Comparison of ENCODE assay signal across 11 mouse cellular contexts in the genomic region with DNA sequence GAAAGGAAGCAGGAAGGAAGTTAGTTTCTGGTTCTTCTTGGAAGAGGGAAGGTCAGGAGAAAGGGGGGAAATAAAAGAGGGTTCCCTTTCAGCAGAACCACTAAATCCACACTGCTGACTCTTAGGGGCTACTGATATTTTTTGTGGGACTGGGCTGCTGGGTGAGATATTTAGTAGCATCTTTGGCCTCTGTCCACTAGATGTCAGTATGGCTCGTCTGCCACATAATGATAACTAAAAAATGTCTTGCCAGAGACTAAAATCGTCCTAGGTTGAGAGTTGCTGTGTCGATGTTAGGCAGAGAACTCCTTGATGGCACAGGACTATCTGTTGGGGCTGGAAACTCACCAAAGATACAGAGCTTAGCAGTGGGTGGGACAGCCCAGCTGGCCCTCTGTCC. TPM values are rescaled to one million over a fixed set of nuclear protein-coding genes. Genes with fewer than 3 reads are reported as not detected.
DNase-seq lines count a peak whose midpoint lies in the region; ATAC-seq and TF ChIP-seq lines count a peak whose summit lies in the region.
"Had no signal": no experiment of that assay in that cellular context is flagged by ENCODE, and none has a peak within 500 bp of the region (broad histone marks: within the 10 kb centered on the region; RNA-seq: fewer than 3 reads in every experiment).

No protein-coding gene starts in this region.

- no peak for ATAC-seq in intestine, postnatal 0 days
- ATAC-seq in intestine, embryonic 15.5 days = no peak
- no peak for ATAC-seq in kidney, embryonic 15.5 days (replicated peaks; ENCODE audit: low FRiP score)

- H3K4me1 ChIP-seq in intestine, postnatal 0 days (replicated peaks; ENCODE audit: control insufficient read depth, insufficient read depth, low read length) = no peaks in the 10 kb centered on the region
- no peaks in the 10 kb centered on the region for H3K4me1 ChIP-seq in intestine, embryonic 15.5 days (replicated peaks)
- no peaks in the 10 kb centered on the region for H3K4me1 ChIP-seq in kidney, embryonic 15.5 days

- no peaks in the 10 kb centered on the region for H3K36me3 ChIP-seq in intestine, postnatal 0 days (ENCODE audit: control insufficient read depth, insufficient read depth)
- H3K36me3 ChIP-seq in intestine, embryonic 15.5 days = no peaks in the 10 kb centered on the region
- H3K36me3 ChIP-seq in kidney, embryonic 15.5 days = no peaks in the 10 kb centered on the region

- DNase-seq in right cerebral cortex, adult 2 months (ENCODE audit: low spot score in 2 of 2) = peak; percentile 15 to 43
- no peak for DNase-seq in right cerebral cortex, postnatal 4 days
- peak; percentile 8 for DNase-seq in c-Kit-positive CD71-positive TER-119-negative erythroid progenitor cells, embryonic 14.5 days (ENCODE audit: low read depth)
- DNase-seq in telencephalon, adult 2 months (ENCODE audit: low read depth, low spot score) = peak; percentile 33
- no peak for DNase-seq in spleen, postnatal 14 days (ENCODE audit: low spot score in 2 of 2)
- DNase-seq: adrenal gland, postnatal 14 days; left cerebral cortex, postnatal 4 days had no signal

- no peaks in the 10 kb centered on the region for H3K9me3 ChIP-seq in intestine, postnatal 0 days (ENCODE audit: control insufficient read depth)
- H3K9me3 ChIP-seq in intestine, embryonic 15.5 days = no peaks in the 10 kb centered on the region
- no peaks in the 10 kb centered on the region for H3K9me3 ChIP-seq in kidney, embryonic 15.5 days (replicated peaks)

- no peak overlapping the region for H3K4me2 ChIP-seq in intestine, postnatal 0 days (replicated peaks; ENCODE audit: low read depth)
- no peak overlapping the region for H3K4me2 ChIP-seq in intestine, embryonic 15.5 days (replicated peaks)
- H3K4me2 ChIP-seq in kidney, embryonic 15.5 days = no peak overlapping the region

- H3K27me3 ChIP-seq in intestine, postnatal 0 days (replicated peaks; ENCODE audit: control insufficient read depth, insufficient read depth, low read length) = no peaks in the 10 kb centered on the region
- no peaks in the 10 kb centered on the region for H3K27me3 ChIP-seq in intestine, embryonic 15.5 days (replicated peaks)
- 0 out of 2 replicates have a peak, but pooled peaks cover 3% of the 10 kb centered on the region for H3K27me3 ChIP-seq in kidney, embryonic 15.5 days

- 6% methylated on average over 3 of the region's 3 CpGs for WGBS in intestine, postnatal 0 days
- 11% methylated on average over 3 of the region's 3 CpGs for WGBS in intestine, embryonic 15.5 days
- 13% methylated on average over 3 of the region's 3 CpGs for WGBS in kidney, embryonic 15.5 days

- no peak overlapping the region for H3K9ac ChIP-seq in intestine, postnatal 0 days (ENCODE audit: low read depth, low read length)
- no peak overlapping the region for H3K9ac ChIP-seq in intestine, embryonic 15.5 days
- H3K9ac ChIP-seq in kidney, embryonic 15.5 days = no peak overlapping the region

- no peak overlapping the region for H3K27ac ChIP-seq in intestine, postnatal 0 days (ENCODE audit: low read depth, low read length)
- H3K27ac ChIP-seq in intestine, embryonic 15.5 days = no peak overlapping the region
- no peak overlapping the region for H3K27ac ChIP-seq in kidney, embryonic 15.5 days

- H3K4me3 ChIP-seq in intestine, postnatal 0 days (ENCODE audit: low read depth, low read length) = no peak overlapping the region
- no peak overlapping the region for H3K4me3 ChIP-seq in intestine, embryonic 15.5 days (replicated peaks)
- no peak overlapping the region for H3K4me3 ChIP-seq in kidney, embryonic 15.5 days (replicated peaks)
- H3K4me3 ChIP-seq: myocyte had no signal

- TF ChIP-seq CTCF in intestine, postnatal 0 days (IDR thresholded peaks at IDR 0.05; ENCODE audit: low read depth) = peak; percentile 73

RNA-seq across cellular contexts. Expression of gene Bpifb5, which starts 14.4 kb away (rescaled TPM):
- 0.07 and 0.09 TPM in 2 replicates for polyA plus RNA-seq in intestine, postnatal 0 days (2015; fragmentation: Nextera tagmentation; extraction: Ambion mirVana)
- 0.09 and 0.13 TPM in 2 replicates for polyA plus RNA-seq in intestine, embryonic 15.5 days (2015; fragmentation: Nextera tagmentation; extraction: Ambion mirVana)
- 0.42 and 0.86 TPM in 2 replicates for polyA plus RNA-seq in kidney, embryonic 15.5 days (2015; fragmentation: Nextera tagmentation; extraction: Ambion mirVana)
- polyA plus RNA-seq: myocyte had no signal

RNA-seq across cellular contexts. Expression of gene Bpifb1, which starts 18.5 kb away (rescaled TPM):
- polyA plus RNA-seq in intestine, postnatal 0 days (2015; fragmentation: Nextera tagmentation; extraction: Ambion mirVana) = 3.7 and 29.4 TPM in 2 replicates
- 0.25 and 8.3 TPM in 2 replicates for polyA plus RNA-seq in intestine, embryonic 15.5 days (2015; fragmentation: Nextera tagmentation; extraction: Ambion mirVana)
- polyA plus RNA-seq in kidney, embryonic 15.5 days (2015; fragmentation: Nextera tagmentation; extraction: Ambion mirVana) = 0.09 TPM in 1 of 2 replicates, not detected in the other
- polyA plus RNA-seq: myocyte had no signal

RNA-seq across cellular contexts. Expression of gene Bpifa5, which starts 46.7 kb away (rescaled TPM):
- polyA plus RNA-seq in intestine, postnatal 0 days (2015; fragmentation: Nextera tagmentation; extraction: Ambion mirVana) = not detected in 2 replicates
- polyA plus RNA-seq in intestine, embryonic 15.5 days (2015; fragmentation: Nextera tagmentation; extraction: Ambion mirVana) = not detected in 2 replicates
- polyA plus RNA-seq in kidney, embryonic 15.5 days (2015; fragmentation: Nextera tagmentation; extraction: Ambion mirVana) = not detected in 2 replicates
- polyA plus RNA-seq: myocyte had no signal

RNA-seq across cellular contexts. Expression of gene Bpifb9a, which starts 48.5 kb away (rescaled TPM):
- polyA plus RNA-seq in intestine, postnatal 0 days (2015; fragmentation: Nextera tagmentation; extraction: Ambion mirVana) = not detected in 2 replicates
- not detected in 2 replicates for polyA plus RNA-seq in intestine, embryonic 15.5 days (2015; fragmentation: Nextera tagmentation; extraction: Ambion mirVana)
- not detected in 2 replicates for polyA plus RNA-seq in kidney, embryonic 15.5 days (2015; fragmentation: Nextera tagmentation; extraction: Ambion mirVana)
- polyA plus RNA-seq: myocyte had no signal

Comparison
In these comparisons a context has a peak if more than half of its experiments do, and no peak if none do; other contexts are left out.
1. DNase-seq: peak in right cerebral cortex, adult 2 months (2 of 2), c-Kit-positive CD71-positive TER-119-negative erythroid progenitor cells, embryonic 14.5 days (single experiment) and telencephalon, adult 2 months (single experiment); none in right cerebral cortex, postnatal 4 days (single experiment) and spleen, postnatal 14 days (0 of 2).